Mouse (Mus musculus): ENCODE measurements around the gene Sema4d.

DNA sequence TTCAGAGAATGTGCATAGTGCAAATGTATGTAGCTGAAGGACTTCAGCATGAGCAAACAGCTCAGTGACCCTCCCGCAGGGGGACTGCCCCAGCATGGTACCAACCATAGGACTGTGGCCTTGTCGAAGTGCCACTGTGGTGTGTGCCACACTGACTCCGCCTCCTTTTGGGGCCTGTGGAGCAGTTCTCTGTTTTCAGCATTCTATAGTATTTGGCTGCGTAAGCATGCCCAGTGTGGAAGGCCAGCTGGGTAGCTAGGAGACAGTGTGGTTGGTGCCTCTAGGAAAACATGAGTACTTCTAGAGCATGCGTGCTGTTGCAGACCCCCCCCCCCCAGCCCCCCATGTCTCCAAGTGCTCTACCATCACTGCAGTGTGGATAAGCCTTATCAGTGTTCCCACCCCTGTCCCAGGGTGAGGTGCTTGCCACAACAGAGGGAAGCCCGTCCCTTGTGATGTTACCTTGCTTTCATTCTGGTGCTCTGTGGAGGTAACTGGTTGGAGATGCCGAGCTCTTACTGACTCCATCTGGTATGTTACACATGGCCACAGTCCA, 115.8 kb downstream of the Sema4d start:
- no peak for TF ChIP-seq POLR2A (IDR thresholded peaks at IDR 0.05; ENCODE audit: borderline replicate concordance, control insufficient read depth, low read depth, low read length)
- TF ChIP-seq CTCF (IDR thresholded peaks at IDR 0.05; ENCODE audit: control insufficient read depth, insufficient read depth, low read length) = no peak
